In genomic region chr10:125317317-125317716, GRCm38 (mm10) we compare ENCODE assay signal across 9 mouse cellular contexts.
DNase-seq lines count a peak whose midpoint lies in the region; ATAC-seq lines count a peak whose summit lies in the region.
"Had no signal": no experiment of that assay in that cellular context is flagged by ENCODE, and none has a peak within 500 bp of the region (broad histone marks: within the 10 kb centered on the region; RNA-seq: fewer than 3 reads in every experiment).

No protein-coding gene starts in this region.

- no peaks in the 10 kb centered on the region for H3K9me3 ChIP-seq in heart, embryonic 11.5 days (replicated peaks; ENCODE audit: control insufficient read depth, low read length)
- H3K9me3 ChIP-seq in forebrain, embryonic 12.5 days, result no peaks in the 10 kb centered on the region

- H3K36me3 ChIP-seq in heart, embryonic 11.5 days (ENCODE audit: control insufficient read depth, insufficient read depth, low read length), result no peaks in the 10 kb centered on the region
- no peaks in the 10 kb centered on the region for H3K36me3 ChIP-seq in forebrain, embryonic 12.5 days (replicated peaks)

- WGBS in heart, embryonic 11.5 days (ENCODE audit: insufficient replicate concordance), result 66% methylated on average over 6 of the region's 6 CpGs
- 87% methylated on average over 6 of the region's 6 CpGs for WGBS in forebrain, embryonic 12.5 days

- peak; percentile 35 to 59 for DNase-seq in heart, adult 9 months (ENCODE audit: low spot score in 2 of 2)
- peak; percentile 49 to 56 for DNase-seq in right cerebral cortex, postnatal 10 days (ENCODE audit: low spot score in 2 of 2)
- no peak for DNase-seq in right cerebral cortex, postnatal 25 days
- peak; percentile 68 for DNase-seq in layer of hippocampus, adult 9-11 months
- peak; percentile 64 for DNase-seq in thymus, postnatal 0 days (ENCODE audit: low spot score)
- DNase-seq in right cerebral cortex, postnatal 4 days, result no peak

- H3K27ac ChIP-seq in heart, embryonic 11.5 days (ENCODE audit: low read depth, low read length), result no peak overlapping the region
- no peak overlapping the region for H3K27ac ChIP-seq in forebrain, embryonic 12.5 days

- H3K9ac ChIP-seq in heart, embryonic 11.5 days (ENCODE audit: low read depth, low read length), result no peak overlapping the region
- no peak overlapping the region for H3K9ac ChIP-seq in forebrain, embryonic 12.5 days

- H3K4me2 ChIP-seq in heart, embryonic 11.5 days, result no peak overlapping the region
- H3K4me2 ChIP-seq in forebrain, embryonic 12.5 days, result no peak overlapping the region

- no peak for ATAC-seq in heart, embryonic 11.5 days (replicated peaks; ENCODE audit: insufficient number of reproducible peaks, low FRiP score, low TSS enrichment)
- ATAC-seq in forebrain, embryonic 12.5 days (ENCODE audit: low FRiP score), result no peak

- H3K4me1 ChIP-seq in heart, embryonic 11.5 days (ENCODE audit: control insufficient read depth, insufficient read depth, low read length), result no peaks in the 10 kb centered on the region; the same call in 1 of the 2 replicates
- H3K4me1 ChIP-seq in forebrain, embryonic 12.5 days, result no peaks in the 10 kb centered on the region
- H3K4me1 ChIP-seq: megakaryocyte, embryonic 14.5 days had no signal

- H3K27me3 ChIP-seq in heart, embryonic 11.5 days (ENCODE audit: control insufficient read depth, insufficient read depth, low read length), result no peaks in the 10 kb centered on the region
- no peaks in the 10 kb centered on the region for H3K27me3 ChIP-seq in forebrain, embryonic 12.5 days

- no peak overlapping the region for H3K4me3 ChIP-seq in heart, embryonic 11.5 days (ENCODE audit: low read depth, low read length)
- H3K4me3 ChIP-seq in forebrain, embryonic 12.5 days (replicated peaks), result no peak overlapping the region
- H3K4me3 ChIP-seq: megakaryocyte, embryonic 14.5 days had no signal

Comparison
In these comparisons a context has a peak if more than half of its experiments do, and no peak if none do; other contexts are left out.
1. DNase-seq: peak in heart, adult 9 months (2 of 2), right cerebral cortex, postnatal 10 days (2 of 2), layer of hippocampus, adult 9-11 months (single experiment) and thymus, postnatal 0 days (single experiment); none in right cerebral cortex, postnatal 25 days (single experiment) and right cerebral cortex, postnatal 4 days (single experiment).